Mouse (Mus musculus): ENCODE measurements around the gene Tbc1d5. TPM values are rescaled to one million over a fixed set of nuclear protein-coding genes. Genes with fewer than 3 reads are reported as not detected.
A peak's percentile ranks its signal among the peaks of the same experiment; 100 is the strongest.
"Not testable (repeated sequence)": the region's sequence is repeated elsewhere in the genome, so short reads cannot be mapped to it uniquely, and the experiment has no call there.

The Tbc1d5 gene
- polyA plus RNA-seq, 1 experiment from 2014 or later, result 10.2 TPM

DNA sequence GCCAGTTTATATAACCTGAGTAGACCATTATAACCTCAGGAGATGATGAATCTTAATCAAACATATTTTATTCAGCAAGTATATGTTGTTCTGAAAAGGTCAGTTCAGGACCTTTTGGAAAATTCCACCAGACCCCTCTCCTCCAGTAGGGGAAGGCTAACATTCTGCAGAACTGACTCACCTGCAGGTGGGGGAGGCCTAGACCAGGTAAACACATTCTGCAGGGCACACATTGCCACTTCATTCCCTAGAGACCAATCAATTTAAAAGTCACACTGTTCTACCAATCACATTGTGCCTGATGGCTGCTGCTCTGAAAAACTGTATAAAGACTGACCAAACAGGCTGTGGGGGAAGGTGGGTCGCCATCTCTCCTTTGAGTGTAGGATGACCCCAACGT is 452.9 kb downstream of the Tbc1d5 start:
- Histone ChIP-seq H3K36me3 (ENCODE audit: control insufficient read depth, insufficient read depth) (no peaks in the 10 kb centered on the region), H3K9me3 (replicated peaks; ENCODE audit: control insufficient read depth, low read length) (no peaks in the 10 kb centered on the region), H3K4me1 (ENCODE audit: control insufficient read depth, insufficient read depth, low read length) (peaks cover 15% of the 10 kb centered on the region), H3K4me3 (ENCODE audit: low read length) (no peak overlapping the region), H3K4me2 (ENCODE audit: low read depth, low read length) (no peak overlapping the region), H3K27me3 (ENCODE audit: control insufficient read depth, insufficient read depth, low read length) (no peaks in the 10 kb centered on the region), H3K27ac (ENCODE audit: low read length) (no peak overlapping the region), H3K9ac (ENCODE audit: low read length) (no peak overlapping the region)
- ATAC-seq (replicated peaks; ENCODE audit: extremely low read depth, insufficient read depth, low FRiP score), result no peak
- WGBS, result 81% methylated on average over 2 of the region's 2 CpGs

DNA sequence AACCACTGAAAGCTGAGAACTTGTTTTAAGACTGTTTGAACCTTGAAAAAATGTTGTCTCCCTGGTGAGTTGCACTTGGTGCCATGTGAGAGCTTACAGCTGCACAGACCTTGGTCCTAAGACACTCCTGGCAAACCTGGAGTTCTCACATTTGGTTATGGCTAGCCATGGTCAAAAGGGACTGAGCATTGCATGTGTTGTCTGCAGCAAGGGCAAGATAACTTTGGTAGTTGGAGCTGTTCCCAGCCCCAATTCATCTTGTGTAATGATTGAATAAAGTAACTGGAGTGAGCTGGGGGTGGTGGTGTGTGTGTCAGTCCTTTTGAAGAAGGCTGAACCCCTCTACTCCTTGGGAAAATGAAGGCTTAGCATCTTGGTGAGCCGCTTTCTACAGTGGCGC is 454.8 kb downstream of the Tbc1d5 start:
- ATAC-seq (replicated peaks; ENCODE audit: extremely low read depth, insufficient read depth, low FRiP score), result peak; percentile 41; the same call in 1 of the 2 replicates
- WGBS, result 81% methylated on average over 2 of the region's 2 CpGs
- Histone ChIP-seq H3K9me3 (replicated peaks; ENCODE audit: control insufficient read depth, low read length) (no peaks in the 10 kb centered on the region), H3K36me3 (ENCODE audit: control insufficient read depth, insufficient read depth) (no peaks in the 10 kb centered on the region), H3K4me3 (ENCODE audit: low read length) (no peak overlapping the region), H3K27me3 (ENCODE audit: control insufficient read depth, insufficient read depth, low read length) (no peaks in the 10 kb centered on the region), H3K27ac (ENCODE audit: low read length) (peak overlapping the region; percentile 30; the same call in 1 of the 2 replicates), H3K4me1 (ENCODE audit: control insufficient read depth, insufficient read depth, low read length) (peaks cover 12% of the 10 kb centered on the region), H3K9ac (ENCODE audit: low read length) (no peak overlapping the region), H3K4me2 (ENCODE audit: low read depth, low read length) (no peak overlapping the region)

DNA sequence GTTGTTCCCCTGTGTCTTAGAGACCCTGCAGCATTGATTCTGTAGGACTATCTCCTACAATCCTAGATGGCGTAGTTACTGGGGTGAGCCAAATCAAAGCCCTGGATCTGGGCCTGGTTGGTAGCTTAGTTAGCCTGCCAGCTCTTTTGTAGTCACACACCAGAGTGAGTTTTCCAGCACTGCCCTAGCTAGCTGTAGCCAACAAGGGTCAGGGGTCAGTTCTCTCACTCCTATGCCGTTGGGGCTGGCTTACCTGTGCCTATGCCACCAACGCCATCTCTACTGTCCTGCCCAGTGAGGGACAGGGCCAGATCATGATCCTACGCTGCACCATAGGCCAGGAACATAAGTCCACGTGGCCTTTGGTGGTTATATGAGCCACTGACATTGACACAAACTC is 461.6 kb downstream of the Tbc1d5 start:
- 81% methylated on average over 5 of the region's 5 CpGs for WGBS
- Histone ChIP-seq H3K27ac (ENCODE audit: low read length) (no peak overlapping the region), H3K4me1 (ENCODE audit: control insufficient read depth, insufficient read depth, low read length) (no peaks in the 10 kb centered on the region), H3K9ac (ENCODE audit: low read length) (no peak overlapping the region), H3K4me2 (ENCODE audit: low read depth, low read length) (no peak overlapping the region), H3K4me3 (ENCODE audit: low read length) (no peak overlapping the region), H3K27me3 (ENCODE audit: control insufficient read depth, insufficient read depth, low read length) (no peaks in the 10 kb centered on the region), H3K9me3 (replicated peaks; ENCODE audit: control insufficient read depth, low read length) (no peaks in the 10 kb centered on the region), H3K36me3 (ENCODE audit: control insufficient read depth, insufficient read depth) (no peaks in the 10 kb centered on the region)
- ATAC-seq (replicated peaks; ENCODE audit: extremely low read depth, insufficient read depth, low FRiP score), result no peak

DNA sequence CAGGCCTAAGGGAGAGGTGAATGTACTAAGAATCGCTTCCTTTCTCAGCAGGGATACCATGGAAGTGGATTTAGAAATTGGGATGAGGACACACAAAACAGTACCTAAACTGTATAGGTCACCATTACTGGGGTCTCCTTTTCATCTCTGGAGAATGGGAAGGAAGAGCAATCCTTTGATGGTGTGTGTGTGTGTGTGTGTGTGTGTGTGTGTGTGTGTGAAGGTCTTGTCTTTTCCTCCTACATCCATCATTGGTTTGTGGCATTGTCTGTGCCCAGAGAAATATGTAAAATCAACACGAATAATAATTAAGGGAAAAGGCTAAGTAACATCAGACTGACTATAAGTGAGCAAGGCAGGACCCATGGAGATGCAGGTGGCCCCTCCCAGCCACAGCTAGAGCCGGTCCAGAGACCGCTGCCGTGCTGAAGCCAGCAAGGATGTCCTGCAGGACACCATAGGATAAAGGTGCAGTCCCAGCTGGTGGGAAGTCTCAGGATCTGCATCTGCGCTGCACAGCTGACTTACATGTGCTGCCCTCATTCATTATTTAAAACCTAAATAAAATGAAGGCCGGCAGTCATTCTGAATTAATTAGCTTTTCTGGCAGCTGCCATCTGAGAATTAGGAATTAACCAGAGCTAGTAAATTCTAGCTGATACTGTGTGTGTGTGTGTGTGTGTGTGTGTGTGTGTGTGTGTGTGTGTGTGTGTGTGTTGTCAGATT is 468.5 kb downstream of the Tbc1d5 start:
- no peaks in the 10 kb centered on the region for H3K4me1 ChIP-seq (ENCODE audit: control insufficient read depth, insufficient read depth, low read length)
- H3K27ac ChIP-seq (ENCODE audit: low read length), result no peak overlapping the region
- H3K36me3 ChIP-seq (ENCODE audit: control insufficient read depth, insufficient read depth), result no peaks in the 10 kb centered on the region
- no peak for ATAC-seq (replicated peaks; ENCODE audit: extremely low read depth, insufficient read depth, low FRiP score)
- 87% methylated on average over 7 of the region's 7 CpGs for WGBS
- H3K4me2 ChIP-seq (ENCODE audit: low read depth, low read length), result no peak overlapping the region
- H3K9ac ChIP-seq (ENCODE audit: low read length), result no peak overlapping the region
- H3K4me3 ChIP-seq (ENCODE audit: low read length), result no peak overlapping the region
- H3K27me3 ChIP-seq (ENCODE audit: control insufficient read depth, insufficient read depth, low read length), result no peaks in the 10 kb centered on the region
- H3K9me3 ChIP-seq (replicated peaks; ENCODE audit: control insufficient read depth, low read length), result no peaks in the 10 kb centered on the region

DNA sequence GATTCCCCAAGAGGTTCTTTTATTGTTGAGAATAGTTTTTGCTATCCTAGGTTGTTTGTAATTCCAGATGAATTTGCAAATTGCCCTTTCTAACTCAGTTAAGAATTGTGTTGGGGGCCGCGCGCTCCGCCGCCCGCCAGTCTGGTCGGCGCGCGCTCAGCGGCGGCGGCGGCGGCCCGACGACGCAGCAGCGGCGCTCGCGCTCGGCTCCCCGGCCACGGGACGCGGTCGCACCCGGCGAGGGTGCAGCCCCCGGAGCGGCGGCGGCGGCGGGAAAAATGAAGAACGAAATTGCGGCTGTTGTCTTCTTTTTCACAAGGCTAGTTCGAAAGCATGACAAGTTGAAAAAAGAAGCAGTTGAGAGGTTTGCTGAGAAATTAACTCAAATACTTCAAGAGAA is 480.7 kb downstream of the Tbc1d5 start:
- H3K4me1 ChIP-seq (ENCODE audit: control insufficient read depth, insufficient read depth, low read length); H3K27me3 ChIP-seq (ENCODE audit: control insufficient read depth, insufficient read depth, low read length); ATAC-seq (replicated peaks; ENCODE audit: extremely low read depth, insufficient read depth, low FRiP score); H3K36me3 ChIP-seq (ENCODE audit: control insufficient read depth, insufficient read depth); H3K9ac ChIP-seq (ENCODE audit: low read length); H3K27ac ChIP-seq (ENCODE audit: low read length); H3K9me3 ChIP-seq (replicated peaks; ENCODE audit: control insufficient read depth, low read length): not testable (repeated sequence)
- Histone ChIP-seq H3K4me2 (ENCODE audit: low read depth, low read length) (peak overlapping the region; percentile 52), H3K4me3 (ENCODE audit: low read length) (peak overlapping the region; percentile 28)
- WGBS, result under 1% methylated on average over 39 of the region's 39 CpGs

DNA sequence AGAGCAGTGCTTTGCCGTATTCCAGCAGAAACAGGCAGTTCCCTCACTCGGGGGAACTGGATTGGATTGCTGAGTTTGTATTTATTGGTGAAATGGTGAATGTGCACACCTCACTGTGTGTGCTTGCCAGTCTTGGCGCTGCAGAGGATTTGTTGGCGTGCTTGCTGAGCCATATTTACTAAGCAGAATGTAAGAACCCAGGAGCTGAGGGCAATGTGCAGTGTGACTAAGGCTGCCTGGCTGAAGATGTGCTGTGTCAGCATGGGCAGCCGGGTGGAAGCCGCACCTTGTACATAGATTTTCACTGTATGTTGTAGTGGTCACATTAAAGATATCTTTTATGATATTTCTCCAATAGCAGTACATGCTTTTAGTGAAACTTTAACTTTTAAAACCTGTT is 491.0 kb downstream of the Tbc1d5 start:
- H3K36me3 ChIP-seq (ENCODE audit: control insufficient read depth, insufficient read depth), result peaks cover 12% of the 10 kb centered on the region; the same call in 1 of the 2 replicates
- WGBS, result 89% methylated on average over 6 of the region's 6 CpGs
- H3K9ac ChIP-seq (ENCODE audit: low read length), result no peak overlapping the region
- no peak overlapping the region for H3K4me2 ChIP-seq (ENCODE audit: low read depth, low read length)
- H3K27me3 ChIP-seq (ENCODE audit: control insufficient read depth, insufficient read depth, low read length), result no peaks in the 10 kb centered on the region
- no peaks in the 10 kb centered on the region for H3K9me3 ChIP-seq (replicated peaks; ENCODE audit: control insufficient read depth, low read length)
- ATAC-seq (replicated peaks; ENCODE audit: extremely low read depth, insufficient read depth, low FRiP score), result no peak
- H3K4me1 ChIP-seq (ENCODE audit: control insufficient read depth, insufficient read depth, low read length), result peaks cover 9% of the 10 kb centered on the region
- no peak overlapping the region for H3K27ac ChIP-seq (ENCODE audit: low read length)
- no peak overlapping the region for H3K4me3 ChIP-seq (ENCODE audit: low read length)

DNA sequence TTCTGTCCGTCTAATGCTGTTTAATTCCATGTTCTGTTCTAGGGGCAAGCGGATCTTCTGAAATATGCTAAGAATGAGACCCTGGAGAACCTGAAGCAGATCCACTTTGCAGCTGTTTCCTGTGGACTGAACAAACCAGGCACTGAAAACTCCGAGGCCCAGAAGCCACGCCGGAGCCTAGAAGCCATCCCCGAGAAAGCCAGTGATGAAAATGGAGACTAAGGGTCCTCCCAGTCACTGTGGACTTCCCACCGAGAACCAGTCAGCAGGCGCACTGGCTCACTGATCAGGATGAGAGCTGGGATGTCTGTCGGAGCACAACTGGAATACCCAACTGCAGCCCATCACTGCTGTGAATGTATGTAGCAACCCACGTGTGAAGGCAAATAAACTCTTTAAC is 491.5 kb downstream of the Tbc1d5 start:
- H3K9me3 ChIP-seq (replicated peaks; ENCODE audit: control insufficient read depth, low read length), result no peaks in the 10 kb centered on the region
- H3K9ac ChIP-seq (ENCODE audit: low read length), result no peak overlapping the region
- WGBS, result 82% methylated on average over 10 of the region's 10 CpGs
- H3K4me1 ChIP-seq (ENCODE audit: control insufficient read depth, insufficient read depth, low read length), result peaks cover 11% of the 10 kb centered on the region
- H3K36me3 ChIP-seq (ENCODE audit: control insufficient read depth, insufficient read depth), result peaks cover 12% of the 10 kb centered on the region; the same call in 1 of the 2 replicates
- no peak overlapping the region for H3K4me3 ChIP-seq (ENCODE audit: low read length)
- H3K27me3 ChIP-seq (ENCODE audit: control insufficient read depth, insufficient read depth, low read length), result no peaks in the 10 kb centered on the region
- H3K4me2 ChIP-seq (ENCODE audit: low read depth, low read length), result no peak overlapping the region
- no peak for ATAC-seq (replicated peaks; ENCODE audit: extremely low read depth, insufficient read depth, low FRiP score)
- H3K27ac ChIP-seq (ENCODE audit: low read length), result no peak overlapping the region

DNA sequence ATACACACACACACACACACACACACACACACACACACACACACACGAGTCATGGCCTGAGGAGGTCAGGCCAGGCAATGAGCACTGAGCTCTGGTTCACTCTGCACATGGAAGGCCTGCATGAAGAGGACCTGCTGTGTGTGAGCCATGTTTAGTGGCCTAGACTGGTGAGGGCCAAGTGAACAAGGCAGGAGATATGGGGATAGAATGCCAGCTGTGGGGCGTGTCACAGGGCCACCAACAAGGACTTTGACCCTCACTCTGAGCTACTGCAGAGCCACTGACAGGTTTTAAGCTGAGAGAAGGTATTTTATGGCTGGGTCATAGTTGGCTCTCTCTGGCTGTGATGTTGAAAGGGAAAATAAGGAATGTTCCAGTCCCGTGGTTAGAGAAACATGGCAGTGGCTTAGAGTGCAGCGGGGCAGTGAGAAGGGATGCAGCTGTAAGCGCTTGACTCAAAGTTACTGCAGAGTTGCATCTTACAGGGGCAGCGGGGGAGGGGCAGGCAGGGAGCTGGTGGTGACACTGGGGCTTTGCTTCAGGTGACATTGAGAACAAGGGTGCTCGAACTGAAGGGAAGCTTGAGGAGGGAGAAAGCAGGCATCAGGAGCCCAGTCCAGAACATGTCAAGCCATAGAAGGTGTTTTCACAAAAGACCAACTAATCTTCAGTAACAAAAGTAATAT is 494.0 kb downstream of the Tbc1d5 start:
- H3K36me3 ChIP-seq (ENCODE audit: control insufficient read depth, insufficient read depth), result peaks cover 12% of the 10 kb centered on the region; the same call in 1 of the 2 replicates
- no peak for ATAC-seq (replicated peaks; ENCODE audit: extremely low read depth, insufficient read depth, low FRiP score)
- H3K27ac ChIP-seq (ENCODE audit: low read length), result no peak overlapping the region
- H3K4me3 ChIP-seq (ENCODE audit: low read length), result no peak overlapping the region
- peaks cover 17% of the 10 kb centered on the region for H3K4me1 ChIP-seq (ENCODE audit: control insufficient read depth, insufficient read depth, low read length)
- 57% methylated on average over 7 of the region's 7 CpGs for WGBS
- no peak overlapping the region for H3K4me2 ChIP-seq (ENCODE audit: low read depth, low read length)
- H3K9ac ChIP-seq (ENCODE audit: low read length), result no peak overlapping the region
- H3K27me3 ChIP-seq (ENCODE audit: control insufficient read depth, insufficient read depth, low read length), result no peaks in the 10 kb centered on the region
- H3K9me3 ChIP-seq (replicated peaks; ENCODE audit: control insufficient read depth, low read length), result no peaks in the 10 kb centered on the region
